ENCODE assay signal across 9 mouse cellular contexts in the genomic region with DNA sequence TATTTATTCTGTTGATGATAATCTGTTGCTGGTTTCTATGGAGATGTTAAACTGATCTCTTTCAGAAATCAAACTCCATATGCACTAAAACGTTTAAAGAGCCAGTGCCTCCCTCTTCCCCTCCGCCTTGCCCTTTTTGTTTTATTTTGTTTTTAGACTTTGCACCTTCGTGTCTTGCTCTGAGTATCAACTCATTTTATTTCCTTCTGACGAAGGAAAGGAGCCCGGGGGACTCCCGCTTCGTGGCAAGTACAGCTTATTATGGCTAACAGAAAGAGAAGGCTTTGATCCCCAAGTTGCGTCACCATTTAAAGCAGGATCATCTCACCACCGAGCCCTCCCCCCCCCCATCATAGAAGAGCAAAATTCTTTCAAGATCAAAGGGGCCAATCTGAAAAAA. TPM values are rescaled to one million over a fixed set of nuclear protein-coding genes. Genes with fewer than 3 reads are reported as not detected.
DNase-seq lines count a peak whose midpoint lies in the region; ATAC-seq and TF ChIP-seq lines count a peak whose summit lies in the region.
"Had no signal": no experiment of that assay in that cellular context is flagged by ENCODE, and none has a peak within 500 bp of the region (broad histone marks: within the 10 kb centered on the region; RNA-seq: fewer than 3 reads in every experiment).

No protein-coding gene starts in this region.

- ATAC-seq in lung, embryonic 16.5 days (ENCODE audit: low read depth) = no peak
- no peak for ATAC-seq in limb, embryonic 14.5 days (ENCODE audit: low FRiP score, low read depth)
- no peak for ATAC-seq in stomach, embryonic 16.5 days (ENCODE audit: insufficient read depth, low FRiP score)

- no peaks in the 10 kb centered on the region for H3K9me3 ChIP-seq in lung, embryonic 16.5 days (ENCODE audit: control insufficient read depth, low read length)
- no peaks in the 10 kb centered on the region for H3K9me3 ChIP-seq in limb, embryonic 14.5 days (ENCODE audit: control insufficient read depth, low read length)
- no peaks in the 10 kb centered on the region for H3K9me3 ChIP-seq in stomach, embryonic 16.5 days (replicated peaks; ENCODE audit: control insufficient read depth, low read length)

- peak overlapping the region; percentile 75 for H3K4me3 ChIP-seq in lung, embryonic 16.5 days (ENCODE audit: low read length)
- H3K4me3 ChIP-seq in limb, embryonic 14.5 days (replicated peaks; ENCODE audit: low read length) = no peak overlapping the region
- H3K4me3 ChIP-seq in stomach, embryonic 16.5 days (replicated peaks; ENCODE audit: low read length) = peak overlapping the region; percentile 75

- no peak for TF ChIP-seq POLR2A in limb, embryonic 14.5 days (IDR thresholded peaks at IDR 0.05; ENCODE audit: borderline replicate concordance, extremely low read depth, insufficient read depth, insufficient read length)

- DNase-seq in embryo, embryonic 10.5 days (ENCODE audit: low spot score) = peak; percentile 58
- DNase-seq in embryo, embryonic 10 days (ENCODE audit: low spot score) = no peak
- DNase-seq in lung, adult 18-20 months = no peak
- no peak for DNase-seq in limb, embryonic 14.5 days (ENCODE audit: low spot score)
- DNase-seq in urinary bladder, adult 18-20 months (ENCODE audit: low spot score in 2 of 2) = no peak
- DNase-seq in adrenal gland, adult 18-20 months (ENCODE audit: low spot score in 2 of 2) = no peak
- DNase-seq: cerebellum, postnatal 14 days had no signal

- peaks cover 41% of the 10 kb centered on the region for H3K27me3 ChIP-seq in lung, embryonic 16.5 days (ENCODE audit: control insufficient read depth, insufficient read depth, low read depth, low read length)
- peaks cover 79% of the 10 kb centered on the region for H3K27me3 ChIP-seq in limb, embryonic 14.5 days (ENCODE audit: control insufficient read depth, insufficient read depth, low read length)
- peaks cover 17% of the 10 kb centered on the region for H3K27me3 ChIP-seq in stomach, embryonic 16.5 days (ENCODE audit: control insufficient read depth, insufficient read depth, low read length)

- H3K9ac ChIP-seq in lung, embryonic 16.5 days (ENCODE audit: low read length) = no peak overlapping the region
- no peak overlapping the region for H3K9ac ChIP-seq in limb, embryonic 14.5 days (ENCODE audit: low read depth, low read length, severe bottlenecking)
- H3K9ac ChIP-seq in stomach, embryonic 16.5 days (ENCODE audit: low read length) = peak overlapping the region; percentile 24; the same call in 1 of the 2 replicates

- peak overlapping the region; percentile 96 for H3K4me2 ChIP-seq in lung, embryonic 16.5 days (ENCODE audit: low read depth, low read length)
- peak overlapping the region; percentile 97 for H3K4me2 ChIP-seq in limb, embryonic 14.5 days (replicated peaks; ENCODE audit: low read depth, low read length, severe bottlenecking)
- H3K4me2 ChIP-seq in stomach, embryonic 16.5 days (ENCODE audit: low read depth, low read length) = peak overlapping the region; percentile 97

- H3K27ac ChIP-seq in lung, embryonic 16.5 days (ENCODE audit: low read length) = no peak overlapping the region
- no peak overlapping the region for H3K27ac ChIP-seq in limb, embryonic 14.5 days (replicated peaks; ENCODE audit: low read depth, low read length)
- H3K27ac ChIP-seq in stomach, embryonic 16.5 days (ENCODE audit: low read length) = no peak overlapping the region

- 3% methylated on average over 9 of the region's 9 CpGs for WGBS in lung, embryonic 16.5 days
- WGBS in limb, embryonic 14.5 days = 1% methylated on average over 9 of the region's 9 CpGs
- WGBS in stomach, embryonic 16.5 days = 3% methylated on average over 9 of the region's 9 CpGs

- peaks cover 24% of the 10 kb centered on the region for H3K4me1 ChIP-seq in lung, embryonic 16.5 days (replicated peaks; ENCODE audit: control insufficient read depth, insufficient read depth, low read length)
- peaks cover 29% of the 10 kb centered on the region for H3K4me1 ChIP-seq in limb, embryonic 14.5 days (ENCODE audit: control insufficient read depth, insufficient read depth, low read length)
- H3K4me1 ChIP-seq in stomach, embryonic 16.5 days (ENCODE audit: control insufficient read depth, insufficient read depth, low read length) = peaks cover 31% of the 10 kb centered on the region

- H3K36me3 ChIP-seq in lung, embryonic 16.5 days (ENCODE audit: control insufficient read depth, insufficient read depth, low read length) = no peaks in the 10 kb centered on the region
- no peaks in the 10 kb centered on the region for H3K36me3 ChIP-seq in limb, embryonic 14.5 days (ENCODE audit: control insufficient read depth, insufficient read depth, low read length)
- no peaks in the 10 kb centered on the region for H3K36me3 ChIP-seq in stomach, embryonic 16.5 days (ENCODE audit: control insufficient read depth, insufficient read depth, low read length)

RNA-seq across cellular contexts. Expression of a gene that starts 3.2 kb away (rescaled TPM):
- polyA plus RNA-seq in lung, embryonic 16.5 days (2015; fragmentation: Nextera tagmentation; extraction: Ambion mirVana) = 7.3 and 7.4 TPM in 2 replicates
- 7.4 and 9.2 TPM in 2 replicates for polyA plus RNA-seq in limb, embryonic 14.5 days (2012; rRNA removed)
- polyA plus RNA-seq in limb, embryonic 14.5 days (2014; fragmentation: Nextera tagmentation; extraction: Ambion mirVana) = 5.2 and 5.5 TPM in 2 replicates
- polyA plus RNA-seq in stomach, embryonic 16.5 days (2015; fragmentation: Nextera tagmentation; extraction: Ambion mirVana) = 9.9 and 10.5 TPM in 2 replicates
- total RNA-seq in adrenal gland, adult 18-20 months (2021) = 1 to 10 TPM; 4.8 to 6.5 TPM
